Mouse (Mus musculus): ENCODE measurements at regions not wholly inside any gene's neighbourhood (a gene's known extent, or its start where the extent isn't known, plus 50 kb on each side); places are given as distances from the start of the nearest gene placed in this dataset.
A peak's percentile ranks its signal among the peaks of the same experiment; 100 is the strongest.

DNA sequence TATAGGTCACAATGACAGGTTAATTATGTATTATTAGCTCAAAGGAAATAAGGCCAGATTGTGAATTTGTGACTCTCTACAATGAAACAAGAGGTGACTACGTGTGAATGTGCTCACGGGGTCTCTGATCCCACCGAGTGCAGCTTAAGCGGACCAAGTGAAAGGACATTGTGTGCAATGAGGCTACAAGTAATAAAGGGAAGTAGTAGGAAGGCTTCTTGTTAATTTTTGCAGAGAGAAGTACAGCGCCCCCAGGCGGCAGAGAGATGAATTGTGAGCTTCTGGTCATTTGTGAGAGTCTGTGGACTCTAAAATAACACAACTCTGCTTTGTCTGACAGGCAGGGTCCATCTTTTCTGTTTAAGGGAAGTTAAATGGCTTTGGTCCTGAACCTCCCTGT is 73.9 kb upstream of the Gls start:
- peak; percentile 56 to 80 for DNase-seq (ENCODE audit: low spot score in 2 of 2)
- intact Hi-C loops (cut with DNase I), result no loop called here

DNA sequence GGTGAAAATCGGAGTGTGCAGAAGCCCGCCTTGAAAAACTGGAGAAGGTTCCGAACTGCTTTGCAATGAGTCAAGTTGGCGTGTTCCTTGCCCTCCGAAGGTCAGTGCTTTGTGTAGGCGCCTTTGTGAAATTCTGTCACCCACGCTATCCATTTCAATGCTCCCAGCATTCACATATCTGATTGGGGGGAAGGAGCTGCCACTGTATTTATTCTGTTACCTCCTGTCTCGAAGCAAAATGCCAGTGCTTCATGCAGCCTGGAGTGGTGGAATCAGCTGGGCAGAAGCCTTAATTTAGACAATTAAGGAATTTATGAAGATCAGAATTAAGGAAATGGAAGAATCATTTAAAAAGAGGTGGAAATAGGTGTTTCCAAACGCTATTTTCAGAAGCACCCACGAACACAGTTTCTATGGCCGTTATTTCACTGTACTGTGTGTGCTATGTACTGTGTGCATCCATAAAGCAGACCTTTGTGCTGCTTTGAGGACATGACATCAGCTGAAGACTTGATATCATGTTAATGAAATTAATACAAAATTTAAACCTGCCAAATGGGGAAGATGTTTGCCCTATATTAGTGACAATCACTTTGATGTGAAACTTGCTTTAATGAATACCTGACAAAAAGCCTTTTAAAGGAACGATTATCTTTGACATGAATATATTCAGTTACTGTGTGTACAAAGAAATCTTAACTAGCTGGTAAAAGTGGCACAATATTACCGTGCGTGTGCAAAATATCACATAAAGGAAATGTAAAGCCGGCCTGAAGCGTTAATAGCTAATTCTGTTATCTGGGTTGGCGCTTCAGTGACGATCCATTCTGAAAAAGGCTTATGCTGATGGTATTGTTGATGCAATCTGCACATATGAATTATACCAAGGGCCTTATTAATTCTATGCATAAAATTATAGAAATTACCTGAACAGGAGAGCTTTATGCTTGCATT is 72.9 kb upstream of the Gls start:
- DNase-seq (ENCODE audit: low spot score in 2 of 2), result no peak
- intact Hi-C loops (cut with DNase I), result no loop called here

DNA sequence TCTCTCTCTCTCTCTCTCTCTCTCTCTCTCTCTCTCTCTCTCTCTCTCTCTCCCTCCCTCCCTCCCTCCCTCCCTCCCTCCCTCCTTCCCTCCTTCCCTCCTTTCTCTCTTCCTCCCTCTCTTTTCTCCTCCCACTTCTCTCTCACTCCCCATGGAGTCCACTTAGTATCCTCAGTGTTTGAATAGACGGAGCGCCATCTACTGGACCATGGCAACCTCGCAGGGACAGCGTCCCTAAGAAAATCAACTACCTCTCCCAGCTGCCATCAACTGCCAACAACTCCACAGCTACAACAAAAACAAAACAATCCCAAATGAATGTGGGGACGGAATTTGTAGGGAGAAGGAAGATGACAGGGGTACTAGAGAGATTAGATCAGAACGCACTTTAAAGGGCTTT is 69.5 kb upstream of the Gls start:
- DNase-seq (ENCODE audit: low spot score in 2 of 2), result peak; percentile 81
- intact Hi-C loops (cut with DNase I), result loop anchor here (2.0 to 5.0 kb wide), 2 partner anchors 154 to 330 kb away; partner anchors contain the start of gene Nemp2

DNA sequence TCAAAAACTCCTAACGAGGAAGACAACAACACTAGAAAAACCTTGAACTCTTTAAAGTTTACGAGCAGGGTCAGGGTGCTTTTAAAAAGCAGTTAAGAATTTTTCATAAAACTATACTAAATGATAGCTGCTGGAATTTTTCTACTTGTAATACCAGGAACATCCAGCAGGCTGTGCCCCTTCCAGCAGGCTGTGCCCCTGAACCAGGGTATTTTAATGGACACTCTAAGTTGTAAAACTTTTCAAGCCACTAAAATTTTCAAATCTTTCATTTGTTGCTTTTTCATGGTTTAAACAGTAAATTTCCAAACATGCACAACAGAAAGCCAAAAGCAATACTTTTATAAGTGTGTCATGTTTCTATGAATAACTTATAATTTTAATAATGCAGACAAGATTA is 68.2 kb upstream of the Gls start:
- intact Hi-C loops (cut with DNase I), result loop anchor here (2.0 to 5.0 kb wide), 2 partner anchors 331 to 448 kb away; partner anchors contain the start of gene Nemp2
- peak in 1 of 2 experiments; percentile 44 for DNase-seq (ENCODE audit: low spot score in 2 of 2)

GRCm38 (mm10) chr1:52299559-52299958 is 66.5 kb upstream of the Gls start:
- DNase-seq (ENCODE audit: low spot score in 2 of 2), result peak in 1 of 2 experiments; percentile 36
- intact Hi-C loops (cut with DNase I), result loop anchor here (5.0 kb wide), 1 partner anchor 733 kb away; no protein-coding TSS in a partner anchor

DNA sequence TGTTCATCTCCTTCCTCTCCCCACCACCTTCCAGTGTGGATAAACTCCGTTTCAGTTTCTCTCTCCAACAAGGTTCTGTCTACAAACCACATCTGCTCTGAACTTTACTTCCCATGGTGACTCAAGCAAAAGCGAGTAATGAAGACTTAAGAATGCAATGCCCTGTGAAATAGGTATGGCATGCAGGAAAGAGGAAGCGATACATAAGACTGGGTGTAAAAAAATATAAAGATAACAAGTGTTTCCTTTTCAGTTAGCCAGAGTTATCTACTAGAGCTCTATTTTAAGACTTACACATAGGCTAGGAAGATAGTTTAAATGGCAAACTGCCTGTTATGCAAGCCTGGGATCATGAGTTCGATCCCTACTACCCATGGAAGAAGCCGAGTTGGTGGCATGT is 65.3 kb upstream of the Gls start:
- no peak for DNase-seq (ENCODE audit: low spot score in 2 of 2)
- intact Hi-C loops (cut with DNase I), result loop anchor here (5.0 kb wide), 1 partner anchor 734 kb away; no protein-coding TSS in a partner anchor

DNA sequence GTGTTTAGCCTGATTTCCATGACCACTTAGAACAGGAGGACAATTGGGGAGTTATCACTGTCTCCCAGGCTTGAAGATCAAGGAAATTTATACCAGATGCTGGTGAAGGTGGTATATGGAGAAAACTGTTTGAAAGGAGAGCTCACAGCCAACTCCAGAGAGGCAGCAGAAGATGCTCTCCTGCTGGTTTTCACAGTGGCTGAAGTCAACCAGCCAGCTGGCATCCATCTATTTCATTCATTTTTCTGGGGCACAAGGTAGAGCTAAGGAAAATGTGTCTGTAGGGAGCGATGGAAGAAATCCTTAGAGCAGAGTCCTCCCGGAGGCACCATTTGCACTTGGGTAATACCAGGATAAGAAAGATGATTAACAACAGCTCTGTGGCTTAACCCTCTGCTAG is 63.1 kb upstream of the Gls start:
- intact Hi-C loops (cut with DNase I), result loop anchor here (5.0 kb wide), 1 partner anchor 736 kb away; no protein-coding TSS in a partner anchor
- DNase-seq (ENCODE audit: low spot score in 2 of 2), result no peak

DNA sequence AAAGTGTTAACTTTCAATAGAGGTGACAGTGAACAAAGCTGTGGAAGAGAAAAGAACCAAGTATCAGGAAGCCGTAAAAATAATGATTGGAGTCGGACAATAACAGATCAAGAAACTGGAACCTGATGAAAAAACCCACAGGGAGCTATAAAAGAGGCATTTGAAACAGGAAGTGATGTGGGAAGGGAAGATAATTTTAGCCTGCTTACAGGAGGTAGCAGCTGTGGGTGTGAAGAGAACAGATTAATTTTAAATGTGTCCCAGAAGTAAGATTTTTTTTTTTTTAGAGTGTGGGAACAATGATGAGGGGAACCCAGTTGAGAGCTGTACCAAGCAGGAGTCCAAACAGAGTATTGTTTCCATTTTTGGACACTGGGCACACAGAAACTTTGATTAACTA is 61.5 kb upstream of the Gls start:
- peak; percentile 25 to 48 for DNase-seq (ENCODE audit: low spot score in 2 of 2)
- intact Hi-C loops (cut with DNase I), result no loop called here

DNA sequence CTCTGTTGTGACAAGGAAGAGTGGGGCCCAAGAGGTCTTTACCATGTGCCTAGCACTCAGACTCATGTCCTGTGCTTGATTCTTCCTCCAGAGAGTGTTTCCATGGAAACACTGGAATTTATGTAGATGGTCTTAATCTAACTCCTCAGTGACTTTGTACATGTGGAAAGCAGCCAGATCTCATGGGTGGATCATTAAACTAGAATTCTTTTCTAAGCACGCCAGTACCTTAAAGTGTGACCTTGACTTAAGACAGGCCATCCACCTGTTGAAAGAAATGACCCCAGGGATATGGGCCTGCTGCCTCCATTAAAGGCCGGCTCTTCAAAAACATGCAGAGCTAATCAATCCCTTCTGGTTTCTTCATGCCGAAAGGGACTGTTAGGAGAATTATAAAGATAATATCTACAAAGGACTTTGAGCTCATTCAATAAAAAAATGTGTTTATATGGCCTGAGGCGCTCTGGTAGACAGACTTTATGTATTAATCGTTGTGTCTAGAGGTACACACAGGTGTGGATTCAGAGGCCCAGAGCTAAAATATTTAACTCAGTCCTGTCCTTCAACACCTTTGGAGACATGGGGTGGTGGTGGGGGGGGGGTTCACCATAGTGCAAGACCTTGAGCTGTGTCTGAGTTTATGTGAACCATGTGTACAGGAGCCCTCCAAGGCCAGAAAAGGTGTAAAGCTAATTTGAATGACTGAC is 60.5 kb upstream of the Gls start:
- no peak for DNase-seq (ENCODE audit: low spot score in 2 of 2)
- intact Hi-C loops (cut with DNase I), result no loop called here
